Mouse (Mus musculus) cerebellum, adult 18-20 months (tissue): ENCODE data around the gene Arhgef28.
"Not testable (repeated sequence)": the region's sequence is repeated elsewhere in the genome, so short reads cannot be mapped to it uniquely, and the experiment has no call there.

Experiments
- DNase-seq, 2 experiments: peaks; one replicate each; pipeline ENCODE4 v3.0.0; 2021

Gene Arhgef28

GRCm38 (mm10) chr13:98062843-98063242, 143.4 kb downstream of the Arhgef28 start:
- no peak for DNase-seq

GRCm38 (mm10) chr13:98060121-98060520, 146.1 kb downstream of the Arhgef28 start:
- DNase-seq, result not testable (repeated sequence)

GRCm38 (mm10) chr13:98055194-98055593, 151.0 kb downstream of the Arhgef28 start:
- DNase-seq, result no peak

- no peak for DNase-seq
Measured at GRCm38 (mm10) chr13:98040628-98041150, 165.6 kb downstream of the Arhgef28 start.

GRCm38 (mm10) chr13:98038731-98039130, 167.5 kb downstream of the Arhgef28 start:
- no peak for DNase-seq

GRCm38 (mm10) chr13:98037693-98038092, 168.5 kb downstream of the Arhgef28 start:
- no peak for DNase-seq

- DNase-seq, result no peak
Measured at GRCm38 (mm10) chr13:98031642-98031960, 174.6 kb downstream of the Arhgef28 start.

GRCm38 (mm10) chr13:98030959-98031641, 175.1 kb downstream of the Arhgef28 start:
- DNase-seq, result peak; percentile 68 to 73

- DNase-seq, result no peak
Measured at GRCm38 (mm10) chr13:98030041-98030440, 176.2 kb downstream of the Arhgef28 start.

- no peak for DNase-seq
Measured at GRCm38 (mm10) chr13:98028711-98029250, 177.5 kb downstream of the Arhgef28 start.

- no peak for DNase-seq
Measured at GRCm38 (mm10) chr13:98027641-98028204, 178.5 kb downstream of the Arhgef28 start.

- no peak for DNase-seq
Measured at GRCm38 (mm10) chr13:98027122-98027521, 179.1 kb downstream of the Arhgef28 start.

- DNase-seq, result no peak
Measured at GRCm38 (mm10) chr13:98025706-98026504, 180.3 kb downstream of the Arhgef28 start.

- DNase-seq, result no peak
Measured at GRCm38 (mm10) chr13:98025162-98025561, 181.1 kb downstream of the Arhgef28 start.

GRCm38 (mm10) chr13:98024680-98025079, 181.6 kb downstream of the Arhgef28 start:
- DNase-seq, result no peak

- DNase-seq, result no peak
Measured at GRCm38 (mm10) chr13:98021906-98022305, 184.3 kb downstream of the Arhgef28 start.

- DNase-seq, result not testable (repeated sequence)
Measured at GRCm38 (mm10) chr13:98018837-98019236, 187.4 kb downstream of the Arhgef28 start.

GRCm38 (mm10) chr13:98016923-98017588, 189.2 kb downstream of the Arhgef28 start:
- no peak for DNase-seq

- no peak for DNase-seq
Measured at GRCm38 (mm10) chr13:98015981-98016922, 190.0 kb downstream of the Arhgef28 start.

GRCm38 (mm10) chr13:98014892-98015291, 191.3 kb downstream of the Arhgef28 start:
- no peak for DNase-seq

- DNase-seq, result no peak
Measured at GRCm38 (mm10) chr13:98013715-98014114, 192.5 kb downstream of the Arhgef28 start.

- DNase-seq, result no peak
Measured at GRCm38 (mm10) chr13:98011931-98012341, 194.3 kb downstream of the Arhgef28 start.
